Mouse (Mus musculus): ENCODE data around the gene Pfkp.

Gene Pfkp

GRCm38 (mm10) chr13:6600626-6601025, 48.0 kb downstream of the Pfkp start:
- no peak for DNase-seq

- DNase-seq: no peak
Observed at GRCm38 (mm10) chr13:6597801-6598200, 50.8 kb downstream of the Pfkp start.

GRCm38 (mm10) chr13:6595403-6595802, 53.2 kb downstream of the Pfkp start:
- DNase-seq: no peak

GRCm38 (mm10) chr13:6590846-6591245, 57.7 kb downstream of the Pfkp start:
- no peak for DNase-seq

GRCm38 (mm10) chr13:6586009-6586408, 62.6 kb downstream of the Pfkp start:
- no peak for DNase-seq

- no peak for DNase-seq
Observed at GRCm38 (mm10) chr13:6583499-6584125, 65.0 kb downstream of the Pfkp start.

GRCm38 (mm10) chr13:6575920-6576509, 72.6 kb downstream of the Pfkp start:
- peak in 1 of 2 experiments; percentile 15 for DNase-seq

GRCm38 (mm10) chr13:6565571-6565970, 83.0 kb downstream of the Pfkp start:
- DNase-seq: no peak

- DNase-seq: no peak
Observed at GRCm38 (mm10) chr13:6562409-6562808, 86.2 kb downstream of the Pfkp start.

- no peak for DNase-seq
Observed at GRCm38 (mm10) chr13:6557771-6558170, 90.8 kb downstream of the Pfkp start.

GRCm38 (mm10) chr13:6555656-6556055, 92.9 kb downstream of the Pfkp start:
- DNase-seq: no peak

- DNase-seq: peak; percentile 28 to 35
Observed at GRCm38 (mm10) chr13:6553708-6554107, 94.9 kb downstream of the Pfkp start.

GRCm38 (mm10) chr13:6535287-6535932, 113.2 kb downstream of the Pfkp start:
- DNase-seq: peak; percentile 30 to 51

GRCm38 (mm10) chr13:6532683-6533082, 115.9 kb downstream of the Pfkp start:
- DNase-seq: peak; percentile 65
